Mouse (Mus musculus) MEL (cell line): ENCODE data around the gene Padi4. TPM values are rescaled to one million over a fixed set of nuclear protein-coding genes. Genes with fewer than 3 reads are reported as not detected.

ENCODE experiments used
- DNase-seq: peaks from one replicate; pipeline ENCODE4 v3.0.0; 2011; ENCODE audit warnings: low read depth, low spot score
- H3K27ac ChIP-seq: 2 replicates; pipeline ENCODE4 v1.5.1; 2012; ENCODE audit warnings: low read depth, mild to moderate bottlenecking, control low read depth, low read length, moderate library complexity; ENCODE audit not compliant: control insufficient read depth
- H3K27me3 ChIP-seq, 2 experiments: fragments of 150-350 bp in 1 of 2; sonication (generic) in 1 of 2; 2 replicates each; pipeline ENCODE4 v1.6.1; 2012; ENCODE audit warnings: low read length in 2 of 2, mild to moderate bottlenecking in 2 of 2, improper control_type of control experiment in 1 of 2, moderate library complexity in 1 of 2; ENCODE audit not compliant: insufficient read depth in 2 of 2, control insufficient read depth in 1 of 2
- H3K36me3 ChIP-seq, 2 experiments: 2 replicates each; pipeline ENCODE4 v1.6.1; 2012 to 2014; ENCODE audit warnings: low read length in 2 of 2, improper control_type of control experiment in 1 of 2, inconsistent platforms in 1 of 2, mild to moderate bottlenecking in 1 of 2; ENCODE audit not compliant: insufficient read depth in 2 of 2, control insufficient read depth in 1 of 2
- H3K4me1 ChIP-seq, 2 experiments: fragments of 150-350 bp in 1 of 2; sonication (generic) in 1 of 2; 2 replicates each; pipeline ENCODE4 v1.6.1; 2012; ENCODE audit warnings: low read length in 2 of 2, improper control_type of control experiment in 1 of 2, mild to moderate bottlenecking in 1 of 2; ENCODE audit not compliant: insufficient read depth in 2 of 2, control insufficient read depth in 1 of 2
- H3K4me3 ChIP-seq, 2 experiments: fragments of 150-350 bp in 1 of 2; sonication (generic) in 1 of 2; 2 replicates each; pipeline ENCODE4 v1.5.1; 2012; ENCODE audit warnings: low read depth in 2 of 2, low read length in 2 of 2, mild to moderate bottlenecking in 2 of 2, moderate library complexity in 2 of 2, control low read depth in 1 of 2, improper control_type of control experiment in 1 of 2; ENCODE audit not compliant: control insufficient read depth in 1 of 2, insufficient read depth in 1 of 2
- H3K79me2 ChIP-seq: 2 replicates; pipeline ENCODE4 v1.6.1; 2012; ENCODE audit warnings: mild to moderate bottlenecking, low read length, moderate library complexity; ENCODE audit not compliant: control insufficient read depth, poor library complexity, insufficient read depth
- H3K9ac ChIP-seq: 2 replicates; pipeline ENCODE4 v1.6.1; 2012; ENCODE audit warnings: low read depth, mild to moderate bottlenecking, control low read depth, low read length, moderate library complexity; ENCODE audit not compliant: control insufficient read depth, poor library complexity, severe bottlenecking
- H3K9me3 ChIP-seq: fragments of 150-350 bp; sonication (generic); replicated peaks from 2 replicates; pipeline ENCODE4 v1.6.1; 2012; ENCODE audit warnings: mild to moderate bottlenecking, low read length, improper control_type of control experiment, moderate library complexity; ENCODE audit not compliant: insufficient read depth
- BHLHE40 ChIP-seq: IDR thresholded peaks from 2 replicates; pipeline ENCODE4 v1.6.1; 2012; ENCODE audit warnings: low read depth, mild to moderate bottlenecking, inconsistent platforms, low read length, improper control_type of control experiment, borderline replicate concordance
- CHD1 ChIP-seq: IDR thresholded peaks from 2 replicates; pipeline ENCODE4 v1.6.1; 2012; ENCODE audit warnings: low read depth, mild to moderate bottlenecking, inconsistent platforms, low read length, improper control_type of control experiment
- CHD2 ChIP-seq: IDR thresholded peaks from 2 replicates; pipeline ENCODE4 v1.6.1; 2011; ENCODE audit warnings: low read length, improper control_type of control experiment
- CTCF ChIP-seq, 3 experiments: IDR thresholded peaks in 2 of 3; conservative IDR thresholded peaks in 1 of 3; 2 replicates each; pipeline ENCODE4 v1.5.1; 2011 to 2012; ENCODE audit warnings: low read length in 3 of 3, low read depth in 2 of 3, mild to moderate bottlenecking in 2 of 3, improper control_type of control experiment in 1 of 3, inconsistent platforms in 1 of 3, mixed read lengths in 1 of 3, moderate library complexity in 1 of 3; ENCODE audit not compliant: control insufficient read depth in 1 of 3, insufficient read depth in 1 of 3, poor library complexity in 1 of 3, severe bottlenecking in 1 of 3
- E2F4 ChIP-seq: IDR thresholded peaks from 2 replicates; pipeline ENCODE4 v1.6.1; 2011; ENCODE audit warnings: low read depth, low read length, improper control_type of control experiment, borderline replicate concordance
- EP300 ChIP-seq, 2 experiments: IDR thresholded peaks; 2 replicates each; pipeline ENCODE4 v1.6.1; 2011; ENCODE audit warnings: improper control_type of control experiment in 2 of 2, low read length in 2 of 2, low read depth in 1 of 2, mild to moderate bottlenecking in 1 of 2
- GABPA ChIP-seq: IDR thresholded peaks from 2 replicates; pipeline ENCODE4 v1.6.1; 2012; ENCODE audit warnings: low read depth, mild to moderate bottlenecking, inconsistent platforms, low read length, improper control_type of control experiment, moderate library complexity
- HCFC1 ChIP-seq: IDR thresholded peaks from 2 replicates; pipeline ENCODE4 v1.6.1; 2012; ENCODE audit warnings: low read depth, mild to moderate bottlenecking, inconsistent platforms, low read length, improper control_type of control experiment, moderate library complexity
- JUND ChIP-seq: IDR thresholded peaks from 2 replicates; pipeline ENCODE4 v1.6.1; 2011; ENCODE audit warnings: low read depth, mild to moderate bottlenecking, improper control_type of control experiment, low read length
- KAT2A ChIP-seq: conservative IDR thresholded peaks from 2 replicates; pipeline ENCODE4 v1.6.1; 2012; ENCODE audit warnings: low read depth, low read length, improper control_type of control experiment, inconsistent platforms
- MAFK ChIP-seq: IDR thresholded peaks from 2 replicates; pipeline ENCODE4 v1.6.1; 2011; ENCODE audit warnings: low read depth, mild to moderate bottlenecking, low read length, improper control_type of control experiment, borderline replicate concordance
- MAX ChIP-seq: IDR thresholded peaks from 2 replicates; pipeline ENCODE4 v1.6.1; 2011; ENCODE audit warnings: low read length, improper control_type of control experiment
- MAZ ChIP-seq: IDR thresholded peaks from 2 replicates; pipeline ENCODE4 v1.6.1; 2012; ENCODE audit warnings: low read depth, mild to moderate bottlenecking, inconsistent platforms, low read length, improper control_type of control experiment
- MEF2A ChIP-seq: IDR thresholded peaks from 2 replicates; pipeline ENCODE4 v1.6.1; 2014; ENCODE audit warnings: low read depth, mild to moderate bottlenecking, inconsistent platforms, low read length, improper control_type of control experiment; ENCODE audit not compliant: poor library complexity, insufficient replicate concordance, severe bottlenecking; ENCODE audit errors: extremely low read depth
- NRF1 ChIP-seq: IDR thresholded peaks from 2 replicates; pipeline ENCODE4 v1.6.1; 2014; ENCODE audit warnings: low read depth, mild to moderate bottlenecking, inconsistent platforms, low read length, improper control_type of control experiment, moderate library complexity; ENCODE audit not compliant: poor library complexity, insufficient read depth, severe bottlenecking
- POLR2A ChIP-seq, 2 experiments: IDR thresholded peaks; 2 replicates each; pipeline ENCODE4 v1.6.1; 2011 to 2012; ENCODE audit warnings: low read length in 2 of 2, mild to moderate bottlenecking in 2 of 2, control low read depth in 1 of 2, improper control_type of control experiment in 1 of 2, low read depth in 1 of 2, moderate library complexity in 1 of 2; ENCODE audit not compliant: control insufficient read depth in 1 of 2, insufficient read depth in 1 of 2, poor library complexity in 1 of 2
- POLR2AphosphoS2 ChIP-seq: IDR thresholded peaks from 2 replicates; pipeline ENCODE4 v1.6.1; 2011; ENCODE audit warnings: low read length, improper control_type of control experiment
- POLR2AphosphoS5 ChIP-seq: IDR thresholded peaks from 2 replicates; pipeline ENCODE4 v1.6.1; 2012; ENCODE audit warnings: low read depth, borderline replicate concordance, mild to moderate bottlenecking, inconsistent platforms, low read length, moderate library complexity, mixed read lengths
- SIN3A ChIP-seq: IDR thresholded peaks from 2 replicates; pipeline ENCODE4 v1.6.1; 2012; ENCODE audit warnings: low read length, improper control_type of control experiment, inconsistent platforms
- SMC3 ChIP-seq: IDR thresholded peaks from 2 replicates; pipeline ENCODE4 v1.6.1; 2011; ENCODE audit warnings: low read depth, low read length, improper control_type of control experiment
- UBTF ChIP-seq: IDR thresholded peaks from 2 replicates; pipeline ENCODE4 v1.6.1; 2012; ENCODE audit warnings: low read depth, mild to moderate bottlenecking, inconsistent platforms, low read length, improper control_type of control experiment, moderate library complexity, borderline replicate concordance; ENCODE audit not compliant: insufficient read depth
- USF2 ChIP-seq, 2 experiments: IDR thresholded peaks; 2 replicates each; pipeline ENCODE4 v1.6.1; 2011 to 2012; ENCODE audit warnings: improper control_type of control experiment in 2 of 2, low read length in 2 of 2, borderline replicate concordance in 1 of 2, inconsistent platforms in 1 of 2, low read depth in 1 of 2, mild to moderate bottlenecking in 1 of 2; ENCODE audit not compliant: insufficient read depth in 1 of 2
- ZC3H11A ChIP-seq: IDR thresholded peaks from 2 replicates; pipeline ENCODE4 v1.6.1; 2012; ENCODE audit warnings: low read depth, mild to moderate bottlenecking, inconsistent platforms, low read length, improper control_type of control experiment
- ZMIZ1 ChIP-seq: IDR thresholded peaks from 2 replicates; pipeline ENCODE4 v1.6.1; 2012; ENCODE audit warnings: low read depth, mild to moderate bottlenecking, inconsistent platforms, low read length, improper control_type of control experiment, moderate library complexity
- ZNF384 ChIP-seq: IDR thresholded peaks from 2 replicates; pipeline ENCODE4 v1.6.1; 2012; ENCODE audit warnings: low read depth, mild to moderate bottlenecking, inconsistent platforms, low read length, improper control_type of control experiment
- polyA plus RNA-seq, 2 experiments: library from polyadenylated mRNA; stranded (reverse) in 1 of 2; unstranded in 1 of 2; fragments of >175 nt in 1 of 2; fragments of >200 nt in 1 of 2; gene quantifications; 2 replicates each; pipeline versions ENCODE4 v1.2.1 to v1.2.4; 2012; ENCODE audit warnings: low replicate concordance in 2 of 2, low read depth in 1 of 2; ENCODE audit not compliant: insufficient read length in 2 of 2, insufficient read depth in 1 of 2, missing spikeins in 1 of 2
- total RNA-seq: library from RNA; depleted of rRNA; stranded (reverse); fragments of 300-350 nt; gene quantifications from 2 replicates; pipeline ENCODE4 v1.2.3, GENCODE M21; 2012

Padi4 gene
- total and polyA plus RNA-seq, 3 experiments: not detected

- H3K9me3 ChIP-seq: no peaks in the 10 kb centered on the region
Measured at GRCm38 (mm10) chr4:140779803-140780397, 5.9 kb upstream of the Padi4 start.

GRCm38 (mm10) chr4:140776623-140777022 lies 2.6 kb upstream of the Padi4 start:
- Histone ChIP-seq H3K27me3 (no peaks in the 10 kb centered on the region), H3K9me3 (no peaks in the 10 kb centered on the region), H3K4me3 (no peak overlapping the region), H3K4me1 (no peaks in the 10 kb centered on the region), H3K27ac (no peak overlapping the region), H3K9ac (no peak overlapping the region), H3K79me2 (no peaks in the 10 kb centered on the region), H3K36me3 (no peaks in the 10 kb centered on the region)
- TF ChIP-seq MAZ (no peak), MAX (no peak), SMC3 (no peak), E2F4 (no peak), CHD2 (no peak), SIN3A (no peak), JUND (no peak), BHLHE40 (no peak), ZNF384 (no peak), POLR2A (IDR thresholded peaks at IDR 0.05; ENCODE audit: control insufficient read depth in 1 of 2, insufficient read depth in 1 of 2, low read depth in 1 of 2, low read length in 2 of 2, poor library complexity in 1 of 2) (no peak), CHD1 (no peak), UBTF (no peak), POLR2AphosphoS5 (no peak), MAFK (no peak)
- no peak for DNase-seq

More at GRCm38 (mm10) chr4:140779803-140780397, 5.9 kb upstream of the Padi4 start:
- H3K4me1 ChIP-seq: no peaks in the 10 kb centered on the region
- no peaks in the 10 kb centered on the region for H3K36me3 ChIP-seq
- DNase-seq: no peak
- TF ChIP-seq MAFK: no peak
- no peak for TF ChIP-seq POLR2AphosphoS2
- TF ChIP-seq CTCF (IDR thresholded peaks at IDR 0.05 in 2 of 3, conservative IDR thresholded peaks at IDR 0.05 in 1 of 3; ENCODE audit: control insufficient read depth in 1 of 3, insufficient read depth in 1 of 3, low read depth in 2 of 3, low read length in 3 of 3, poor library complexity in 1 of 3, severe bottlenecking in 1 of 3): no peak
- no peak for TF ChIP-seq HCFC1
- TF ChIP-seq SIN3A: no peak
- no peak for TF ChIP-seq SMC3
- no peak for TF ChIP-seq MEF2A
- no peak for TF ChIP-seq GABPA
- no peak for TF ChIP-seq POLR2A (IDR thresholded peaks at IDR 0.05; ENCODE audit: control insufficient read depth in 1 of 2, insufficient read depth in 1 of 2, low read depth in 1 of 2, low read length in 2 of 2, poor library complexity in 1 of 2)
- no peak for TF ChIP-seq USF2 (IDR thresholded peaks at IDR 0.05; ENCODE audit: borderline replicate concordance in 1 of 2, insufficient read depth in 1 of 2, low read depth in 1 of 2, low read length in 2 of 2)
- no peak for TF ChIP-seq POLR2AphosphoS5
- TF ChIP-seq EP300 (IDR thresholded peaks at IDR 0.05; ENCODE audit: low read depth in 1 of 2, low read length in 2 of 2): no peak
- no peak for TF ChIP-seq MAX
- no peak for TF ChIP-seq E2F4
- no peak for TF ChIP-seq NRF1
- no peak for TF ChIP-seq ZC3H11A
- TF ChIP-seq ZMIZ1: no peak
- TF ChIP-seq KAT2A: no peak
- no peak overlapping the region for H3K27ac ChIP-seq
- no peaks in the 10 kb centered on the region for H3K79me2 ChIP-seq
- no peak overlapping the region for H3K9ac ChIP-seq
- no peak overlapping the region for H3K4me3 ChIP-seq
- no peaks in the 10 kb centered on the region for H3K27me3 ChIP-seq
